Mouse (Mus musculus): ENCODE results near the gene Rundc3a. TPM values are rescaled to one million over a fixed set of nuclear protein-coding genes. Genes with fewer than 3 reads are reported as not detected.

The Rundc3a gene
- total RNA-seq, 2 experiments from 2014 or later, result 0.19 TPM; not detected in 1

- DNase-seq, result no peak
- intact Hi-C loops (cut with DNase I), result no loop called here
These were observed 25.5 kb upstream of the Rundc3a start for GRCm38 (mm10) chr11:102367504-102368280.

GRCm38 (mm10) chr11:102368347-102368746 lies 24.9 kb upstream of the Rundc3a start:
- no peak for DNase-seq
- intact Hi-C loops (cut with DNase I), result no loop called here

- intact Hi-C loops (cut with DNase I), result no loop called here
These were observed 23.9 kb upstream of the Rundc3a start for GRCm38 (mm10) chr11:102369263-102369662.

GRCm38 (mm10) chr11:102370285-102370684 lies 22.9 kb upstream of the Rundc3a start:
- intact Hi-C loops (cut with DNase I), result no loop called here
- DNase-seq, result no peak

More at GRCm38 (mm10) chr11:102369263-102369662, 23.9 kb upstream of the Rundc3a start:
- DNase-seq, result no peak

- DNase-seq, result no peak
- intact Hi-C loops (cut with DNase I), result no loop called here
These were observed 21.1 kb upstream of the Rundc3a start for GRCm38 (mm10) chr11:102371926-102372685.

- no peak for DNase-seq
- intact Hi-C loops (cut with DNase I), result no loop called here
These were observed 20.3 kb upstream of the Rundc3a start for GRCm38 (mm10) chr11:102372936-102373335.

GRCm38 (mm10) chr11:102373646-102374045 lies 19.6 kb upstream of the Rundc3a start:
- intact Hi-C loops (cut with DNase I), result no loop called here
- DNase-seq, result no peak

GRCm38 (mm10) chr11:102374108-102374725 lies 19.0 kb upstream of the Rundc3a start:
- intact Hi-C loops (cut with DNase I), result no loop called here
- no peak for DNase-seq

GRCm38 (mm10) chr11:102375196-102376173 lies 17.7 kb upstream of the Rundc3a start:
- intact Hi-C loops (cut with DNase I), result no loop called here
- DNase-seq, result peak; percentile 45 to 62

GRCm38 (mm10) chr11:102376196-102376835 lies 16.9 kb upstream of the Rundc3a start:
- peak in 1 of 2 experiments; percentile 11 for DNase-seq
- intact Hi-C loops (cut with DNase I), result no loop called here

- no peak for DNase-seq
- intact Hi-C loops (cut with DNase I), result no loop called here
These were observed 16.0 kb upstream of the Rundc3a start for GRCm38 (mm10) chr11:102377186-102377585.

GRCm38 (mm10) chr11:102380091-102380490 lies 13.1 kb upstream of the Rundc3a start:
- intact Hi-C loops (cut with DNase I), result no loop called here
- DNase-seq, result no peak

- intact Hi-C loops (cut with DNase I), result no loop called here
- no peak for DNase-seq
These were observed 11.7 kb upstream of the Rundc3a start for GRCm38 (mm10) chr11:102381341-102382100.

- DNase-seq, result no peak
- intact Hi-C loops (cut with DNase I), result no loop called here
These were observed 10.4 kb upstream of the Rundc3a start for GRCm38 (mm10) chr11:102382794-102383193.

- no peak for DNase-seq
- intact Hi-C loops (cut with DNase I), result no loop called here
These were observed 9.7 kb upstream of the Rundc3a start for GRCm38 (mm10) chr11:102383365-102384136.

GRCm38 (mm10) chr11:102384418-102384817 lies 8.8 kb upstream of the Rundc3a start:
- intact Hi-C loops (cut with DNase I), result no loop called here
- no peak for DNase-seq

GRCm38 (mm10) chr11:102385075-102385474 lies 8.1 kb upstream of the Rundc3a start:
- intact Hi-C loops (cut with DNase I), result no loop called here
- DNase-seq, result no peak

- no peak for DNase-seq
- intact Hi-C loops (cut with DNase I), result no loop called here
These were observed 7.1 kb upstream of the Rundc3a start for GRCm38 (mm10) chr11:102386121-102386520.

All from heart, postnatal 36 days (tissue).